Mouse (Mus musculus) embryonic facial prominence, embryonic 11.5 days (tissue): ENCODE measurements around the gene Ndufa6. TPM values are rescaled to one million over a fixed set of nuclear protein-coding genes. Genes with fewer than 3 reads are reported as not detected.
A peak's percentile ranks its signal among the peaks of the same experiment; 100 is the strongest.

Experiments used
- ATAC-seq: fragments of 200-750 bp; cut with Nextera tagmentation; replicated peaks from 2 replicates; pipeline ENCODE4 v1.8.0; 2017; ENCODE audit warnings: low read depth; ENCODE audit not compliant: insufficient number of reproducible peaks, low FRiP score, low TSS enrichment
- DNase-seq: peaks from one replicate; pipeline ENCODE4 v3.0.0-alpha.2; 2015; ENCODE audit warnings: low spot score
- H3K27ac ChIP-seq: fragments of 300-500 bp; sonication (generic); replicated peaks from 2 replicates; pipeline ENCODE4 v1.5.1; 2014; ENCODE audit warnings: mild to moderate bottlenecking, low read depth, low read length, control low read depth
- H3K27me3 ChIP-seq: fragments of 300-500 bp; sonication (generic); 2 replicates; pipeline ENCODE4 v1.6.1; 2014; ENCODE audit warnings: mild to moderate bottlenecking, low read length, moderate library complexity, mixed read lengths; ENCODE audit not compliant: control insufficient read depth, insufficient read depth
- H3K36me3 ChIP-seq: fragments of 300-500 bp; sonication (generic); replicated peaks from 2 replicates; pipeline ENCODE4 v1.6.1; 2014; ENCODE audit warnings: low read depth, mild to moderate bottlenecking, low read length, moderate library complexity, mixed read lengths; ENCODE audit not compliant: control insufficient read depth, insufficient read depth
- H3K4me1 ChIP-seq: fragments of 300-500 bp; sonication (generic); 2 replicates; pipeline ENCODE4 v1.6.1; 2014; ENCODE audit warnings: low read length, mixed read lengths; ENCODE audit not compliant: control insufficient read depth, insufficient read depth
- H3K4me2 ChIP-seq: fragments of 300-500 bp; sonication (generic); 2 replicates; pipeline ENCODE4 v1.6.1; 2014; ENCODE audit warnings: low read depth, mild to moderate bottlenecking, control low read depth, low read length, moderate library complexity
- H3K4me3 ChIP-seq: fragments of 300-500 bp; sonication (generic); 2 replicates; pipeline ENCODE4 v1.5.1; 2014; ENCODE audit warnings: low read depth, low read length, control low read depth
- H3K9ac ChIP-seq: fragments of 300-500 bp; sonication (generic); replicated peaks from 2 replicates; pipeline ENCODE4 v1.6.1; 2014; ENCODE audit warnings: mild to moderate bottlenecking, control low read depth, low read length
- H3K9me3 ChIP-seq: fragments of 300-500 bp; sonication (generic); replicated peaks from 2 replicates; pipeline ENCODE4 v1.6.1; 2016; ENCODE audit warnings: mild to moderate bottlenecking, low read length, inconsistent platforms, mixed read lengths; ENCODE audit not compliant: control insufficient read depth
- whole genome bisulfite sequencing: fragments of 180-500 bp; shearing (Covaris S2); extraction: QIAGEN DNeasy Blood & Tissue Kit; methylation state at CpG from one replicate; pipeline ENCODE4 v1.1.7; 2014; 5-methylcytosine and 5-hydroxymethylcytosine counted together
- polyA plus RNA-seq: library from polyadenylated mRNA; unstranded; fragments of >200 nt; fragmentation: Nextera tagmentation; extraction: Ambion mirVana; gene quantifications from 2 replicates; pipeline ENCODE4 v1.2.1, GENCODE M21; 2014

The Ndufa6 gene
- polyA plus RNA-seq, 1 experiment from 2014 or later: 271 TPM

DNA sequence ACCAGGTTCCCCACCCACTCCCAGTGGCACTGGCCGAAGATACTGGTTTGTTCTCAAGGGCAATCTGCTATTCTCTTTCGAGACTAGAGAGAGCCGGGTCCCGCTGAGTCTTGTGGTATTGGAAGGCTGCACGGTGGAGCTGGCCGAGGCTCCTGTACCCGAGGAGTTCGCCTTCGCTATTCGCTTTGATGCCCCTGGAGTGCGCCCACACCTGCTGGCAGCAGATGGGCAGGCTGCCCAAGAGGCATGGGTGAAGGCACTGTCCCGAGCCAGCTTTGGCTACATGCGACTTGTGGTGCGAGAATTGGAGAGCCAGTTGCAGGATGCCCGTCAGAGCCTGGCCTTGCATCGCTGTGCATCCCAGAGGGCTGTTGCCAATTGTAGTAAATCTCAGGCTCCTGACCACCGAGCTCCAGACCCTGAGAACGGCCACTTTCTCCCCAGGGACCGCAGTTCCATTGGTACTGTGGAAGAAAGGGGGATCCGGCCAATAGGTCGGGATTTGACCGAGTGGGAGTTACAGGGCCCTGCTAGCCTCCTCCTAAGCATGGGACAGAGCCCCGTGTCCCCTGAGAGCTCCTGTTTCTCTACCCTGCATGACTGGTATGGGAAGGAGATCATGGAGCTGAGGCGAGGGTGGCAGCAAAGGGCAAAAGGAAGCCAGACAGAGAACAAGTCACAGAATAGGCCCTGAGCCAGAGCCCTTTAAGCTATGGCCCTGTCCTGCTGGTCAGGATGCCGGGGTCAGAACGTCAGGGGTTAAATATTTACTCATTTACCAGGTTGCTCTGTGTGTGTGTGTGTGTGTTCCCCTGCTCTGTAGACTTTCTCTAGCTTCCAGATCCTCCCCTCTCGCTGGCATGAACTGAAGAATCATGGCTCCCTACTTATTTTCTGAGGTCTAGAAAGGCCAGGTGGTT lies 10.5 kb downstream of the Ndufa6 start:
- no peak overlapping the region for H3K27ac ChIP-seq
- H3K9ac ChIP-seq: no peak overlapping the region
- 86% methylated on average over 27 of the region's 27 CpGs for WGBS
- peaks cover 5% of the 10 kb centered on the region for H3K4me1 ChIP-seq
- H3K36me3 ChIP-seq: no peaks in the 10 kb centered on the region
- H3K4me3 ChIP-seq: no peak overlapping the region
- H3K4me2 ChIP-seq: no peak overlapping the region
- no peaks in the 10 kb centered on the region for H3K9me3 ChIP-seq
- ATAC-seq (no peak), DNase-seq (no peak)
- H3K27me3 ChIP-seq: peaks cover 4% of the 10 kb centered on the region; the same call in 1 of the 2 replicates

- 75% methylated on average over 5 of the region's 5 CpGs for WGBS
- H3K9me3 ChIP-seq: no peaks in the 10 kb centered on the region
- H3K4me3 ChIP-seq: no peak overlapping the region
- no peak for ATAC-seq
- H3K4me1 ChIP-seq: peaks cover 5% of the 10 kb centered on the region
- H3K9ac ChIP-seq: no peak overlapping the region
- no peaks in the 10 kb centered on the region for H3K36me3 ChIP-seq
- H3K4me2 ChIP-seq: no peak overlapping the region
- DNase-seq: no peak
- peaks cover 4% of the 10 kb centered on the region; the same call in 1 of the 2 replicates for H3K27me3 ChIP-seq
- no peak overlapping the region for H3K27ac ChIP-seq
Measured at GRCm38 (mm10) chr15:82342543-82342935, 11.6 kb downstream of the Ndufa6 start.

DNA sequence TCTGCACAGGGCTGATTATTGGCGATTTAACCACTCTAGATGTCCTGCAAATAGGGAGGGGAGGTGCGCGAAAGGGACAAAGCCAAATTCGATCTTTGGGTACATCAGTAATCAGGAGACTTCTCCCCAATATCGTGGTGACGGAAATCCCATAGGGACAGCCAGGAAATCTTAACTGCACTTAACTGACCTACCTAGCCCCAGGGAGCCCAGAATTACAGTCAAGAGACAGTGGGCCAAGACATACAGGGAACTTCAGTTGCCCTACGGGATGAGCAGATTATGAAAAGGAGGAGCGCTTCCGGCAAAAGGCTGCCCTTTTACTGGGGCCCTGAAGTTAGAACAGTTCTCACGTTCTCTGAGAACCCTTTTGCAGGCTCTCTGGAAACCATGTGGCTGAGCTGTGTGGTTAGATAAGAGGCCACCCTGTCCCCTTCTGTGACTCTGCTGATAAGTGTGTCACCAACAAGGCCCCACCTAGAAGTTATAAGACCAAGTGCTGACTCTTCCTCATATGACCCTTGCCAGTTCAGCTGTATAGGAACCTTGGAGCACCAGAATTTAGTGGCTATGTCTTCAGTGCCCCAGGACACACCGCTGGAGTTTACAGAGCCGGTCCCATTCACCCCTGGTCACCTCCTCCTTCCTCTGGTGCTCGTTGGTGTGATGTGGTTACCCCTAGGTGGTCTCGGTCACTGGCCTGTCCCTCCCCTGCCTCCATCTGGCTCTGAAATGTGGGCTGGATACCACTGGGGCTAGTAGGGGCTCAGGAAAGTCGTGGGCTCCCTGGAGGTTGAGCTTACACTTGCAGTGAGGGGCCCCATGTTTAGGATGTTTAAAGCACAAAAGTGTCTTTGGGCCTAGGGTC lies 12.2 kb downstream of the Ndufa6 start:
- WGBS: 66% methylated on average over 15 of the region's 15 CpGs
- Histone ChIP-seq H3K4me3 (peak overlapping the region; percentile 41), H3K4me2 (peak overlapping the region; percentile 76; the same call in 1 of the 2 replicates), H3K4me1 (peaks cover 1% of the 10 kb centered on the region), H3K9me3 (no peaks in the 10 kb centered on the region), H3K36me3 (no peaks in the 10 kb centered on the region), H3K27ac (0 out of 2 replicates have a peak overlapping the region, but pooled peaks have one; percentile 44), H3K27me3 (peaks cover 4% of the 10 kb centered on the region; the same call in 1 of the 2 replicates), H3K9ac (peak overlapping the region; percentile 80)
- no peak for DNase-seq
- no peak for ATAC-seq

DNA sequence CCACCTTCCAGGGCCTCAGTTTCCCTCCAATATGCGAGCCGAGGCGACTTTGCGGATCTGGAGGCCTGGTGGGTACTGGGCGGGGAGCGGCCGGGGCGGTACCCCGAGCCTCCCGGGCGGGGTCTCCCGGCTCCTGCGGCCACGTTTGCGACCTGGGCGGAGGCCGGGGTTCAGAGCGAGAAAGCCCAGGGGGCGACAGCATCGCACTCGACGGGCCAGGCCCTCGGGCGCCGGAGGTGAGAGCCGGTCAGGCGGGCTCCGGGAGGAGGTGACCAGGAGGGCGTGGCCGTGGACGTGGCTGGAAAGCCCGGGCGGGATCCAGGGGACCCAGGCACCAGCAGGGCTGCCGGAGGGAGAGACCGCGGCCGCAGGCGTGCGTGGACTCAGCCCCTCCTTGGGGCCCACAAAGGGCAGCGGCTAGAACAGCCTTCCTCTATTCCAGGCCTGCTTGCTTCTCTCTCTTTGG lies 13.1 kb downstream of the Ndufa6 start:
- 3% methylated on average over 34 of the region's 40 CpGs for WGBS
- no peak for ATAC-seq
- H3K27ac ChIP-seq: 0 out of 2 replicates have a peak overlapping the region, but pooled peaks have one; percentile 11
- peak overlapping the region; percentile 76 for H3K4me2 ChIP-seq
- H3K9ac ChIP-seq: peak overlapping the region; percentile 80
- peaks cover 4% of the 10 kb centered on the region; the same call in 1 of the 2 replicates for H3K27me3 ChIP-seq
- peak overlapping the region; percentile 41 for H3K4me3 ChIP-seq
- no peaks in the 10 kb centered on the region for H3K9me3 ChIP-seq
- no peaks in the 10 kb centered on the region for H3K4me1 ChIP-seq
- no peaks in the 10 kb centered on the region for H3K36me3 ChIP-seq
- DNase-seq: peak; percentile 47

DNA sequence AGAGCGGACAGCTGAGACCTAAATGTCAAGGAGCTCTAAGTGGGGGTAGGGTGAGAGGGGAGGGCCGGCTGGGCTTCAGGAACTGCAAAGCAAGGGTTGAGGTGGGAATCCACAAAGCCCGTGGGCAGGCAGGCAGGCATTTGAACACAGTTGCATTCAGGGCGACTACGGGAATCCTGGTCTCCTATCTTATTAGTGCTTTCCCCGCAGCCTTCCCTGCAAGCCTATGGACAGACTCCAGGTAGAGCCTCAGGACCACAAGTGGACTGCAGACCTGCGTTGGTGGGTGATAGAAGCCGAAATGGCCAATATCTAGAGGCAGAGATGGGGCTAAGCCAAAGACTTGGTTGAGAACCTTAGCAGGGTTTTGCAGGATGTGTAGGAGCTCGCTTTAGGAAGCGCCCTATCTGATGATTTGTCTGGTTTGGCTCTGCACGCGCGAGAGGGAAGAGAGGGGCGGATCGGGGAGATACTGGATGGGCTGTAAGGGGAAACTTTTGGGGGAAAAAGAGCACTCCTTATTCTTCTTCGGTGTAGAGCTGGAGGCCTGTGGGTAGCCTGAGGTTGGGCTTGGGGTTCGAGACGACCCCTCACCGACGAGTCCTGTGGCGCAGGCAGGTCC lies 13.6 kb downstream of the Ndufa6 start:
- no peaks in the 10 kb centered on the region for H3K9me3 ChIP-seq
- DNase-seq (peak; percentile 17), ATAC-seq (no peak)
- H3K4me2 ChIP-seq: peak overlapping the region; percentile 76
- no peaks in the 10 kb centered on the region for H3K36me3 ChIP-seq
- 35% methylated on average over 21 of the region's 21 CpGs for WGBS
- H3K4me1 ChIP-seq: no peaks in the 10 kb centered on the region
- H3K27me3 ChIP-seq: peaks cover 4% of the 10 kb centered on the region; the same call in 1 of the 2 replicates
- peak overlapping the region; percentile 80 for H3K9ac ChIP-seq
- H3K27ac ChIP-seq: no peak overlapping the region
- peak overlapping the region; percentile 41 for H3K4me3 ChIP-seq

GRCm38 (mm10) chr15:82339634-82340254 lies 14.4 kb downstream of the Ndufa6 start:
- Histone ChIP-seq H3K9me3 (no peaks in the 10 kb centered on the region), H3K4me2 (no peak overlapping the region), H3K4me3 (no peak overlapping the region), H3K27me3 (peaks cover 4% of the 10 kb centered on the region; the same call in 1 of the 2 replicates), H3K9ac (no peak overlapping the region), H3K4me1 (no peaks in the 10 kb centered on the region), H3K27ac (no peak overlapping the region), H3K36me3 (no peaks in the 10 kb centered on the region)
- ATAC-seq (no peak), DNase-seq (no peak)
- 70% methylated on average over 8 of the region's 8 CpGs for WGBS

- Histone ChIP-seq H3K27ac (no peak overlapping the region), H3K27me3 (peaks cover 4% of the 10 kb centered on the region; the same call in 1 of the 2 replicates), H3K9ac (no peak overlapping the region; the same call in 1 of the 2 replicates), H3K9me3 (no peaks in the 10 kb centered on the region), H3K4me2 (peak overlapping the region; percentile 62), H3K4me1 (no peaks in the 10 kb centered on the region), H3K4me3 (peak overlapping the region; percentile 52), H3K36me3 (no peaks in the 10 kb centered on the region)
- ATAC-seq (no peak), DNase-seq (no peak)
- 55% methylated on average over 10 of the region's 10 CpGs for WGBS
Measured at GRCm38 (mm10) chr15:82339150-82339549, 15.0 kb downstream of the Ndufa6 start.
